Mouse (Mus musculus) cerebellum, postnatal 25 days (tissue): ENCODE results near the gene Mchr1.
"Not testable (repeated sequence)": the region's sequence is repeated elsewhere in the genome, so short reads cannot be mapped to it uniquely, and the experiment has no call there.

Source experiments
- DNase-seq, 2 experiments: peaks; one replicate each; pipeline ENCODE4 v3.0.0; 2021; ENCODE audit warnings: mixed read lengths in 2 of 2

Gene Mchr1

DNA sequence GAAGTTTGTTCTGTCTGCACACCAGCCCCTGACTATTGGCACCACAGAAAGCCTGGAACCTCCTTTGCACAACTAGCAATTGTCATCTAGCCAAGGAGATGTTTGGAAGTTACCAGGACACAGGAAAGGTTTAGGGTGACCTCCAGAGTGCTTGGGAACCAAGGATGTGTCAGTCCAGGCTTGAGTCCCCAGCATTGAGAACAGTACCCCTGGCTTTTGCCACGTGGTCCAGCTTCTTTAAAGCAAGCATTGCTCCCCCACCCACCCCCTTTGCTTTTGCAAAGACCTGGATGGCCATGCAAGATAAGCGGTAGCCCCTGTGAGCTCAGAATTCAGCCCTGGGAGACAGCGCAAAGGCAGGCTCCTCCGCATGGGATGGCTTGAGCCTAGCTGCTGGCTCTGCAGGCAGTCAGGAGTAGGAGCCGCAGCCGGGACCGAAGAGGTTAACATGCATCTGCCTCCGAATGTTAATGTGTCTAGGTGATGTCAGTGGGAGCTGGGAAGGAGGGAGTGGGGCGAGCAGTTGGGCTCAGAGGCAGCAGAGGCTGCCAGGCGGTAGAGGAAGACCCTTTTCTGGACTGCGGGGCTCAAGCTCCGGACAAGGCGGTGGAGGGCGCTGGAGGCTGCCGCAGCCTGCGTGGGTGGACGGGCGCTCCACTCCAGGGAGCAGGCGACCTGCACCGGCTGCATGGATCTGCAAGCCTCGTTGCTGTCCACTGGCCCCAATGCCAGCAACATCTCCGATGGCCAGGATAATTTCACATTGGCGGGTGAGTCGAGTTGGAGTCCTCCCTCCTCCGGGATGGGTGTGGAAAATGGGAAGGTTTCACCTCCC, at the start of gene Mchr1:
Gene Mchr1 (plus strand): TSS at position 414 of the 835 bp plus-strand sequence.
- DNase-seq = peak; percentile 67 to 69

DNA sequence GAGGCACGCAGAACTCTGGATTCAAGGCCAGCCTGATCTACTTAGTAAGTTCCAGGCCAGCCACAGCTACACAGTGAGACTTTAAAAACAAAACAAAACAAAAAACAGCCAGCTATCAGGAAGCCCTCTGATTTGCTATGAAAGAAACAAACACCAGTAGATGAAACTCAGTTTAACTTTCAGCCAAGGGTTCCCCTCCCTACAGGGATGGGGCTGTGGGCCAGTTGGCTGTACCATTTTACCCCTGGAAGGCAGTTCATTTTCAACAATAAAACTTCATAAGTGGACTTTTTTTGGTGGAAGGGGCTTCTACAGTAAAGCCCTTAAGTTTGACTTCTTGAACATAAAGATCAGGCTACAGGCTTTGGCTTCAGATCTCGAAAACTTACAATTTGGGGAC, 46.2 kb upstream of the Mchr1 start:
- no peak for DNase-seq

DNA sequence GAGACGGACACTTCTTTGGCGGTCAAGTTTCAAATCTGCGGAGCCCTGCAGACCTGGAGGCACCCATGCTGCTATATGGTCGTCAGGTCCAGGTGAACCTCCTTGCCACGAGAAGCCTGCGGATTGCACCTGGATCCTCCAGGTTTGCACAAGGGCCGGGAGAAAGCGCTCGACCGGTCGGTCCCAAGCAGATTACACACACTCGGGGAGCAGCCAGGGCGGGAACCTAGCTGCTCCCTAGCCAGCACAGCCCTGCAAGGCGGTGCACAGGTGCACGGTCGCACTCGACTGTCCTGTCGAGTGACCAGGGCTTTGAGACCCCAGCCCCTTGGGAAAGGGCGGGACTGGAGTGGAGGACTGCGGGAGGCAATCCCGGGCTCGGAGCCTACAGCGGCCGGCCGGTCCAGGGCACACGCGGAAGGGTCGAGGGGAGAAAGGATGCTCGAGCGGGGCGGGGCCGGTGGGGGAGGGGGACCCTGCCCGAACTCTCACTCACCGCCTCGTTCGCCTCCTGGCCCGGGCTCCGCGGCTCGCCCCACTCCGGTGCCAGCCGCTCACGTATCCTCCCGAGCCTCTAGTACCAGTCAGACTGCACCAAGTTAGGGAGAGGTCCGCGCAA, 45.2 kb upstream of the Mchr1 start:
- DNase-seq = peak in 1 of 2 experiments; percentile 59

DNA sequence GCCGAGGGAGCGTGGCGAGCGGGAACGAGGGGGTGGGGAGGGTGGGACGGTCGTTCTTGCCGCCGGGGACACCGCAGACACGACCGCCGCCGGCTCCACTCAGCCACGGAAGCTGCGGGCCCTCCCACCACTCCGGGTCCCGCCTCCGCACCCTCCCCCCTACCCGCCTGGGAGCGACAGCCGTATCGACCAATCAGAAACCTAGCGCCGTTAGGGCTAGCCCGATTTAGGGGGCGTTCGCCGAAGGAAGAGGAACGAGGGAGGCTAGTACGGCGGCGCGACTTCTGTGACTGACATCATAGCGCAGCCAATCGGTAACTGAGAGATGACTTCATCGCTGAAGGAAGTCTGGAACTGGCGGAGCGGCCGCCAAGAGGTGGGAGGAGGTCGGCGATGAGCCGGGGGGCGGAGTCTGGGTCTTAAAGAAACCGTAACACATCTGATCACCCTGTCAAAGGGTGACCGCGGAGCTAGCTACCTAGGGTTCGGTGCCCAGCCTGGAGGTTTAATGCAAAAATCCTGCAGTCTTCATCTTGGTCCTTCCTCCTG, 44.6 kb upstream of the Mchr1 start, which contains the start of gene Mrtfa:
Gene Mrtfa (minus strand): TSS at position 128 of the 549 bp plus-strand sequence.
- peak; percentile 99 for DNase-seq

DNA sequence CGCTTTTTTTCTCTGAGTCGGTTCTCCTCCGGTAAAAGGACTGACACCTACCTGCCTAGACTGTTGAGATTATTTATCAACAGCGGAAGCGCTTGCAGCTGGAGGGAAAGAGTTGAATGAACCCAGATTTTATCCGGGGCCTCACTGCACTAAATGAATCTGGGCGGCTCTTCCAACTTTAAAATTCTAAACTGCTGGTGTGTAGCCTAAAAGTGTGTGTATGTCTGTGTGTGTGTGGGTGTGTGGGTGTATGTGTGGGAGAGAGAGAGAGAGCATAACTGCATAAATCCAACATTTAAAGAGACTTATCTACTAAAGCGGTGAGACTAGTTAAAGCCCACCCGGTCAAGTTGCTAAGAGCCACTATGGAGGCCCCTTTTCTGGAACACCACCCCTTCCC, 44.0 kb upstream of the Mchr1 start:
- no peak for DNase-seq

DNA sequence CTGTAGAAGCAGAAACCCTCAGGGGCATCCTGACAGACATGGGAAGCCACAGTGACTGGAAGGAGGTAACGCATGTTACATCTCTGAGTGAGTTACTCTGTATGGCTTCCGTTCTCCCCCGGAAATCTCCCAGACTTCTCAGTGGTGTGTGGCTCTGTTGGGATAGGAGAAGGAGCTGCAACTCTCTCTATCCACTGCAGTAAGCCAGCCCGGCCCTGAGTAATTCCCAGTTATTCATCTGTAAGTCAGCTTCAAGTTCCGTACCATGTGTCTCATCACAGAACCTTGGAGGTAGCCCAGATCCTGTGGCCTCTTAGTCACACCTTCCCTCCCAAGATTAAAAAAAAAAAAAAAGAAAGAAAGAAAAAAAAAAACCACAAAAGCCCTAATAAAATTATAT, 43.0 kb upstream of the Mchr1 start:
- DNase-seq = no peak

DNA sequence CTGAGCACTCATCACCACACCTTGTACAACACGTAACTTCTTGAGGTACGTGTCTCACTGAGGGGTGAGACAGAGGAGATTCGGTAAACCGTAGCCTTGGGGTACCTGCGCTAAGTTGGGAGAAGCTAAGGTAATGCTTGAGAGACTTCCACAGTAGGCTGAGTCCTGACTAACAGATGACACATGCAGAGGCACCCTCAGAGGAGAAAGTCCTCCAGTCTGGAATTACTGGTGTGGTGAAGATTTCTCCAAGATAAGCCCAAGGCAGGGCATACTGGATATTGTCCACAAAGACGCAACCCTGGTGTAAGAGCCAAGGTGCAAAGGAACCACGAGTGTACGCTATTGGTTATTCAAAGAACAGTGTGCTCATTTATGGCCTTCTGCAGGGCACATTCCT, 42.4 kb upstream of the Mchr1 start:
- DNase-seq = no peak

DNA sequence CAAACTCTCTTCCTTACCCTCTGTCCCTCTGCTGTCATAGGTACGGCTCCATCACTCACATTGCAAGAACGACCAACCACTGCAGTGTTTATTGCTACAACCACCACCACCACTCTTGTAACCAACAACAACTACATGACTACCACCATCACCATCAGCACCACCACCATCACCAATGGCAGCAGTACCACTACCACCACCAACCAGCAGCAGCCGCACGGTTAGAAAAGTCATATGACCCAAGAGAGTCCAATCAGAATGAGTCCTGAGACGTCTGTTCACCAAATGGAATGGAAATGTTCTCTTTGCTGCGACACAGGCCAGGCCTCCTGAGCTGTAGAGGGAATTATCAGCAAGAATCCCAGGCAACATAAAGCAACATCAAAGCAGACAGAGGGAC, 40.5 kb upstream of the Mchr1 start:
- DNase-seq = no peak

DNA sequence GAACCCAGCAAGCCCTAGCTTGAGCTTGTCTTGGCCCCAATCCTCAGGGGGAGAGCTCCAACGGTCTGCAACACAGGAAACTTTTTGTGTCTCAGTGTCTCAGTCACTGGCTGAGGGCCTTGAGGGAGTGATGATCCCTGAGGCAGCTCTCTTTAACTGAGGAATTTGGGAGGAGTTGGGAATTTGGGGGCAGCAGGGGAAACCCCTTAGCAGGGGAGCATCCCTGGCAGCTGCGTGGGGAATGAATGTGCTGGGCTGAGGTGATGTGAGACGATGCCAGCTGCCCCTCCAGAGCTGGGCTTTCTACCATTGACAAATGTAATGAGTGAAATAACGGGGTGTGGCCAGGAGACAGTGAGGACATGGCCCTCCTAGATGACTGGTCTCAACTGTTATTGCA, 39.9 kb upstream of the Mchr1 start:
- DNase-seq = no peak

DNA sequence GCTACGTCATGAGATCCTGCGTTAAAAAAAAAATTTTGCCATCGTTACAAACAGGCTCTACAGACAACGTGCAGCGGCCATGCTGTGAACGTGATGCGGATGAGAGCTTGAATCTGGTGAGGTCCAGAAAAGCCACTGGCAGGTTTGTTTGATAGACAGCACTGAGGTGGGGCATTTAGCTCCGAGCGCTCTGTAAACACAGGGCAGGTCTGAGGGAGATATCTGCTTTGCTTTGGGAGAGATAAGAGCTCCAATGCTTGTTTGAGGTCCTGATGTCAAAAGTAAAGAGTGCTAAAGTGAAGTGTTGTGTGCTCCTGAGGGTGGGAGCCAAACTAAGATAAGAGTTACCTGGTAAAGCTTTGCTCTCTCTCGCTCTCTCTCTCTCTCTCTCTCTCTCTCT, 38.1 kb upstream of the Mchr1 start:
- DNase-seq = no peak

DNA sequence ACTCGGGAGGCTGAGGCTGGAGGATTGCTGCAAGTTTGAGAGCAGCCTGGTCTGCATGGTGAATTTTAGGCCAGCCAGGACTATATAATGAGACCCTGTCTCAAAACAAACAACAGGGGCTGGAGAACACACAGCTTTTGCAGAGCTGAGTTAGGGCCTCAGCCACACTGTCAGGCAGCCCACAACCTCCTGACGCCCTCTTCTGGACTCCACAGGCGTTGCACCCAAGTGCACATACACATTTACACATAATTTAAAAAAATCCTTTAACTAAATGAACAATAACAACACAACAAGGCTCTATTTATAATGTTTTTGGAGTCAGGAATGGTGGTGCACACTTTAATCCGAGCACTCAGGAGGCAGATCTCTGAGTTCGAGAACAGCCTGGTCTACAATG, 36.9 kb upstream of the Mchr1 start:
- DNase-seq = no peak

DNA sequence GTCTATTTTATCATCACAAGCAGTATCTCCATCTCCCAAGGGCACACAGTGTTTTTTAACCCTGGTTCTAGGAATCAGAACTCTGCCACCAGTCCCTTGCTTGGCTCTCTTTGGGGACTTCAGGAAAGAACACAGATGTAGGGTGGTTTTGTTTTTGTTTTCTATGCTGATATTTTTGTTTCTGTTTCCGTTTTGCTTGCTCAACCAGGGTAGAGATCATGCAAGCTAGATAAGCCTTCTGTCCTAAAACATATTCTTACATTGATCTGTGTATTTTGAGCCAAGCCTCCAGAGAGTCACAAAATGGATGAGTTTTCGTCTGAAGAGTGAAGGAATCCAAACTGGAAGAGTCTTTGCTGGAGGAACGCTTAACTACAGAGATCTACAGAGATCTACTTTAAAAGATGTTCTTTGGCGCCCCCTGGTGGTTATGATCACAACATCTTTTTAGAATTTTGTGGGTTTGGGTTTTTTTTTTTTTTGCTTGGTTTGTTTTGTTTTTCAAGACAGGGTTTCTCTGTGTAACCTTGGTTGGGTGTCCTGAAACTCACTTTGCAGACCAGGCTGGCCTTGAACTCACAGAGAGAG, 35.8 kb upstream of the Mchr1 start:
- peak; percentile 52 to 82 for DNase-seq

DNA sequence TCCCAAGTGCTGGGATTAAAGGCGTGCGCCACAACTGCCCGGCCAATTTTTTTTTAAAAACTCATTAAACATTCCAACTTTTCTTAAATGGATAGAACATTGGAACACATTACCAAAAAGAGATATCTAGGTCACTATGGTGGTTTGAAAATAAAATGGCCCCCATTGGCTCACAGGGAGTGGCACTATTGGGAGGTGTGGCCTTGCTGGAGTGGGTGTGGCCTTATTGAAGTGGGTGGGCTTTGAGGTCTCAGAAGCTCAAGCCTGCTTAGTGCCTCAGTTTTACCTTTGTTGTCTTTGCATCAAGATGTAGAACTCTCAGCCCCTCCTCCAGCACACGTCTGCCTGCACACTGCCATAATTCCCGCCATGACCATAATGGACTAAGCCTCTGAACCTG, 32.8 kb upstream of the Mchr1 start:
- no peak for DNase-seq

DNA sequence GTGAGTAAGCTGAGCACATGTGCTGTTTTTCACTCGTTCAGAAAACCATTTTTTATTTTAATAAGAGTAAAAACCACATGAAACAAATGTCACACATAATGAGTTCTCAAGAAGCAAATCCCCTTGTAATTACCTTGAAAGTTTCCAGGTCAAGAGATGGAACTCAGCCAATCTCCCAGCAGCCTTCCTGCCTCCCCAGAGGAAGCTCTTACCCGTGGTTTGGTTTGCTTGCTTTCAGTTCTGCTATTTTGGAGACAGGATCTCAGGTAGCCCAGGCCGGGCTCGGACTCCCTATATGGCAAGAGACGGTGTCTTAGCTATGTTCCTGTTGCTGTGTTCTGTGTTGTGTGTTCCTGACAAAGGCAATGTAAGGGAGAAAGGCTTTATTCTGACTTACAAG, 24.8 kb upstream of the Mchr1 start:
- no peak for DNase-seq

DNA sequence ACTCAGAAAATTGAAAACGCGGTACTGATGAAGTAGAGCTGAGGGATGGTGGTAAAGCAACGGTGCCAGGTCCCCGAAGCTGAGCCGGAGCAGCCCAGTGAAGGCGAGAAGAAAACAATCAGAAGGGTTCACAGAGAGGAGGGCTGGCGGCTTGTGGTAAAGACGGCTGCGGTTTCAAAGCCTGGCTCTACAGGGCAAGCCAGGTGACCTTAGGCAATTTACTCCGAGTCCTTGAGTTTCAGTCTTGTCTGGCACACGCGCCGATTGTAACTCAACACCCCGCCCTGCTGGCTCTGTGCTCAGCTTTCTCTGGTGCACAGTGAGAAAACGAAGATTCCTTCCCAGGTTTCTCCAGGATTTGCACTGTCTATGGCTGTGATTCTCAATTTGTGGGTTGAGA, 22.3 kb upstream of the Mchr1 start:
- DNase-seq = no peak

DNA sequence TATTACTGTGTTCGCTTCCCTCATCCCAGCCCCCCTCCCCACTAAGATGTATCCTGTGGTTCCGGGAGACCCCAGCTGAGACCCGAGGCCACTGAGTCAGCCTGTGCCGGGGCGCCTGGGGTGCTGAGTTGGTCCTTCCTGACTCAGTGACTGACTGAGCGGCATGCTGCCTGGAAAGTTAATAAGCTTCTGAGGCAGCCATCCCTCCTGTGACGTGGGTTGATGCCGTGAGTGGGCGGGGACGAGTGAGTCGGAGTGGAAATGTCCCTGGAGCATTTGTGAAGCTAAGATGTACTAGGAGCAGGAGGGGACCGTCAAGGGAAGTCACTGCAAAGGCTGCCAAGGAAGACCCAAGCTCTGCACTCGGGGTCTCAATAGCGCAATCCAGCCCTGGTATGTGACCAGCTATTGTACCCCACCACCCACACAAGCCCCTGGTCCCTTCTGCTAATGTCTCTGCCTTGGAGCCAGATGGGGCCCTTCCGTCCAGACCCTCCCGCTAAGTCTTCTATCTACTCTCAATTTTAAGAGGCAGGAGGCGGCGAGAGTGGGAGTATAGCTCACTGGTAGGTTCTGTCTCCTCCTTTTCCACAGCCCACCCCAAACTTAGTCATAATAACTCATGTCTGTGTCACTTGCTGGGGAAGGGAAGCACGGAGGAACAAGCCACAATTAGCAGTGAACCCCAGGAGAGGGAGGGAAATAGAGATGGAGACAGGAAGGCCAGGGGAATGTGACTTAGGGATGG, 18.2 kb upstream of the Mchr1 start:
- no peak for DNase-seq

DNA sequence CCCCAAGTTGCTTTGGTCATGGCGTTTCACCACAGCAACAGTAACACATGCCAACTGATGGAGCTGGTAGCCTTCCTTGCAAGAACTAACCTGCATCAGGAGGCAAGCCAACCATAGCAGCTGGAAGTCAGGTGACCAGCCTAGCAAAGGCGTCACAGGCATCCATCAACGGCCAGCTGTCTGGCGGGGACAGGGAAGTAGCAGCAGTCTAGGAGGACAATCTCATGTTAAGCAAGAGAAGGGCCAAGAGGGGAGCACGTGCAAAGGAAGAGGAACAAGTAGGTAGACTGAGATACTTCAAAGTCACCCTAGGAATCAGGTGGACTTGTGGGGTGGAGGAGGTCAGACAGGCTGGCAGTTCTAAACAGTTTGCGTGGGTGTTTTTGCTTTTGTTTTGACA, 16.2 kb upstream of the Mchr1 start:
- DNase-seq = no peak

DNA sequence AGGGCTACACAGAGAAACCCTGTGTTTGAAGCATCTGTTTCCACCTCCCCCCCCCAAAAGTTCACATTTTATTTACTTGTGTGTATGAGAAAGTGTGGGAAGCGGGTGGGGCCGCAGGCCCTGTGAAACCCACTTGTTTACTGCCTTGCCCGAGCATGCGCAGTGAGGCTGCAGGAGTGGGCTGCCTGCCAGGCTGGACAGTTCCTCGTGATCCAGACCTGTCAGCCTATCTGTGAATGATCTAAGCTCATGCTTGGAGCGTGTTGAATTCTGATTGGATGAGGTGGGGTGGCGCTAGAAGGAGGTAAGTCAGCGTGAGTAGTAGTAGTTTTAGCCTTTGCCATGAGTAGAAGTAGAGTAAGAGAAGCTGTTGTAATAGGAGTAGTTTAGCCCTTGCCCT, 15.2 kb upstream of the Mchr1 start:
- DNase-seq = not testable (repeated sequence)

DNA sequence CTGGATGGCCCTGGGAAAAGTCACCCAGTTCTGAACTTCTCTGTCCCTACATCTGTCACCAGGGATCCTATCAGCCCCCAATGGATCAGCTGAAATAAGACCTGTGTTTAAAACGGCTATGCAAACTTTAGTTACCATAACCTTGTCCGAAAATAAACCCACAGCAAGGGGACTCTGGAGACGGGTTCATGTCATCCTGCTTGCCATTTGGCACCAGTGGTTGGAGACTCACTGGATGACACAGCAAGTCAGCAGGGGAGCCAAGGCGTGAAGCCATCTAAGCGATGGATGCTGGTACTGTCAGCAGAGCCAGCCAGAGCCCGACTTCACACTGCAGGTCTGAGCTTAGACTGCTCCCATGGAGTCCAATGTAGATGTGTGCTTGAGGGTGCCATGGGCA, 13.9 kb upstream of the Mchr1 start:
- DNase-seq = peak in 1 of 2 experiments; percentile 27

DNA sequence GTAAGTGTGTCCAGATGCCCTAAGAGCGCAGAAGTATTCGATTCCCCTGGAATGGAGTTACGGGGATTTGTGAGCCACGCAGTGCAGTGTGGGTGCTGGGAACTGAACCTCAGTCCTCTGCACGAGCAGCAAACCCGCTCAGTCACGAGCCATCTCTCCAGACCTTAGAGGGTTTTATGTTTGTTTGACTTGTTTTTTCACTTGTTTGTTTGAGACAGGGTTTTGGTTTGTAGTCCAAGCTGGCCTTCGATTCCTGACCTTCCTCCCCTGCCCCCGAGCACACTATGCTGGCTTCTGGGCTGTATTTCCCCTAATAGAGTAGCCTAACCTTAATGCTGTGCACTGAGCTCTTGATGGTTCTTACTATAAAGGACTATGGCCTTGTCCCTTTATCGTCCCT, 10.3 kb upstream of the Mchr1 start:
- DNase-seq = no peak

DNA sequence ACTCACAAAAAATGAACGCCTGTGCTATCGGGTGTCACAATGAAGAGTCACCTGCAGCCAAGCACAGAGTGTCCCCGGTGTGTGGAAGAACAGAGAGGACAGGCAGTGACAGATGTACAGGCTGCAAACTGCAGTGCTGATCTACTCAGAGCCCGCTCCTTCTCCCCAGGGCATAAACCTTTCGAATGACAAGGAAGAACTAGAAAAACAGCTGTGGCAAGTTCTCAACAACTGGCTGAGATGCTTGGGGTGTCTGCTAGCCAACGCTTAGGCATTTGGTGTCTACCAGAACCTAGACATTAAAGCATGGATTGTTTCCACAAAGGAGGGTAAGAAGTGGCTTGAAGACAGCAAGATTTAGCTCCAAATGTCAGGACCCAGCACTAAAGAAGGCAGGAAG, 9.6 kb upstream of the Mchr1 start:
- DNase-seq = no peak

DNA sequence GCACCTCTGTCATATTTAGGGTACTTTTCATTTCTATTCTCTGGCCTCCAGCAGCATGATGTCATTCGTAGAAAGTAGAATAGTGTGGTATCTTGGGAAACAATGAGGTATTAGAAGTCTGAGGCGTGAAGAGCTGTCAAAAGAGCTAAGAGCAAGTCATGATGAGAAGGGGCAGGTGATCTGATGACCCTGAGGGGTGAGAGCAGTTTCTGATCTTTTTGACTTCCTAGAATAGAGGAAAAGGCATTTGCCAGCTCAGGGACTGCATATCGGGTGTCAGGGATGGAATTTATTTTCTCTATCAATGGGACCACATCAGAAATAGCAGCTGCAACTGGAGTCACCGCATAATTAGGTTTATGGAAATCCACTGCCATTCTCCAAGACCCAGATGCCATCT, 8.5 kb upstream of the Mchr1 start:
- DNase-seq = no peak

DNA sequence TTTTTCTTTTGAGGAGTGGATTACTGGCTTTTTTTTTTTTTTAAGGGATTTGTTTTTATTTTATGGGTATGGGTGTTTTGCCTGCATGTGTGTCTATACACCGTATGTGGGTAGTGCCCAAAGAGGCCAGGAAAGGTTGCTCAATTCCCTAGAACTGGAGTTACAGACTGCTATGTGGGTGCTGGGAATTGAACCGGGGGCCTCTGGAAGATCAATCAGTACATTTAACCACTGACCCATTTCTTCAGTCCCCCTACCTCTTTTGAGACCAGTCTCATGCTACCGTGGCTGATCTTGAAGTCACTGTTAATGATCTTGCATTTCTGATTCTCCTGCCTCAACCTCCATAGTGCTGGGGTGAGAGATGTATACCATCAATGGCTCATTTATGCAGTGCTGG, 8.0 kb upstream of the Mchr1 start:
- no peak for DNase-seq
